Mouse (Mus musculus) left cerebral cortex, adult 8-10 months (tissue): ENCODE data around the gene Gm38393. TPM values are rescaled to one million over a fixed set of nuclear protein-coding genes. Genes with fewer than 3 reads are reported as not detected.

Experiments used
- DNase-seq, 2 experiments: peaks; one replicate each; pipeline ENCODE4 v3.0.0; 2022; ENCODE audit warnings: low spot score in 2 of 2
- total RNA-seq, 4 experiments: library from RNA; stranded (reverse); gene quantifications; 2 replicates each; pipeline ENCODE4 v1.2.4; 2022

Gm38393 gene
- total RNA-seq = 10 to 100 TPM; 64.5 to 68.4 (median 64.9) TPM

DNA sequence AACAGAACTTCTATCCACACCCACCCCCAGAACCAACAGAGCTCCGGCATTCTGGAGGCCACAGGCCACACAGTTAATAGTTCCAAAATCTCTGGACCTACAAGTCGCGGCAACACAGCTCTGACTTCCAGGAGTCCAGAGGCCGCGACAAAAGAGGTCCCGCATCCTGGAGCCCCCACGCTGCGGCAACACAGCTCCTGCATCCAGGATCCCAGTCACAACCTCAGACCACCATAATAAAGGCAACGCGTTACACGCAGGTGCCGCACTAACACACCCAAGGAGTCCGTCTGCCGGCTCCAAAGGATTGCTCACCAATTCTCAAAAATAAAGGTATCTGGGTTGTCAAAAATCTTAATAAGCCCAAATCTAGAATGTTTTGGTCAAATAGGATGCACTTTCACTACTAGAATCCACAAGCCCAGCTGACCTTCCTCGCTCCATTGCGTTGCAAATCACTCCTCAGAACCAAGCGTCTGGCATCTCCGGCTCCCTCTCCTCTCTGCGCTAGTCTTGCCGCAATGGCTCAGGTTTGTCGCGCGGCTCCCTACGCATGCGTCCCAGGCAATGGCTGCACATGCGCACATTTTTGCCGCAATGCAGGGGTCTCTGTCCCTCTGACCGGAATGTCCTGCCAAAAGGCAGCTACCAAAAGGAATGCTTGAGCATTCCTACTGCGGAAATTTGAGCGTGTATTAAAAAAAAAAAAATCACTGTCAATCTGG, at the start of gene Gm38393, which contains the start of gene Snurf:
Gene Gm38393, minus strand, starts transcription at position 459 of the 725 bp plus-strand sequence.
Gene Snurf, minus strand, starts transcription at position 444 of the 725 bp plus-strand sequence.
- peak; percentile 77 to 79 for DNase-seq

DNA sequence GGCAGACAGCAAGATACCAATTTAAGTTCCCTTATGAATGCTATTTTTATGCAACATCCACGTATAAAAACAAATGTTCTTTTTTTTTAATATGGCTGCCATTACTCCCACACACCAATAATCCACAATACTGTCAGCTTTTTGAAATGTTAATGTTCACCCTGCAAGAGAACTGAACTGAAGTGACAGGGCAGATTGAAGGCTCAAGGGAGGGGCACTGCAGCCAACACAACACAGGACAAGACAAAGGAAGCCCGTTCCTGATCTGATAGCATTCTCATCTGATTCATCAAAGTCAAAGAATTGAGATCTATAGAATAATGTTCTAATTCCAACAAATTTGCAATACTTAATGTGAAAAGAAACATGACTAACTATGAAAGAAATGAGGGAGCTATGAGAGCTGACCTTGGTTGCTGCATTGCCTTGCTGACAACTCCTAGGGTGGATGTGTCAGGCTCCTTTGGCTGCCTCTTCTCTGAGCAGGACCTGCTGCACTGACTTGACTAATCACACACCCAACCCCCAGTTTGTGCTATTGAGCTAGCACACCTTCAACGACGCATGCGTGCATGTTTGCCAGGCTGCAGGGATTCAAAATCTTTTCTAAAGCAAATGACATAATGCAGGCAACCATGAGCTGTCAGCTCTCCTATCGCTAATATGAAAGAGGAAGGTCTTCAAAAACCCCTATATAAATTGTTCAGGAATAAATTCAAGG, 42.8 kb upstream of the Gm38393 start:
- peak; percentile 43 to 46 for DNase-seq

DNA sequence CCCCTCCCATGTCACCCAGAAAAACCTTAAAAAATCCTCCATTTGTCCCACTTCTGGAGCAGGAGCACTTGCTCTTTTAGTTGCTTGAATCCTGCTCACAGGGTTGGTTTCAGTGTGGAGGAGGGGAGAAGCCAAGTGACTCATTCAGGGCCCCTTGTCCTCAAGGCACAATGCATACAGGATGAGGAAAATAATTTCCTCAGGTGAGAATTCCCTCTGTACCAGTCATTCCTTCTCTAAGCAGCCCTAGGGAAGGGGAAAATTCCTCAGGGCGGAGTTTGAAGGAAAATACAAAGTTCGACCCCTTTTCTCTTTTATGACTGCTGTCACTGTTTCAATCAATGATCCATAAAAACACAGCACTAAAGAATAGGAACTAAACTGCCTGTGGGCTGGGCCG, 8.3 kb upstream of the Gm38393 start:
- DNase-seq = no peak

DNA sequence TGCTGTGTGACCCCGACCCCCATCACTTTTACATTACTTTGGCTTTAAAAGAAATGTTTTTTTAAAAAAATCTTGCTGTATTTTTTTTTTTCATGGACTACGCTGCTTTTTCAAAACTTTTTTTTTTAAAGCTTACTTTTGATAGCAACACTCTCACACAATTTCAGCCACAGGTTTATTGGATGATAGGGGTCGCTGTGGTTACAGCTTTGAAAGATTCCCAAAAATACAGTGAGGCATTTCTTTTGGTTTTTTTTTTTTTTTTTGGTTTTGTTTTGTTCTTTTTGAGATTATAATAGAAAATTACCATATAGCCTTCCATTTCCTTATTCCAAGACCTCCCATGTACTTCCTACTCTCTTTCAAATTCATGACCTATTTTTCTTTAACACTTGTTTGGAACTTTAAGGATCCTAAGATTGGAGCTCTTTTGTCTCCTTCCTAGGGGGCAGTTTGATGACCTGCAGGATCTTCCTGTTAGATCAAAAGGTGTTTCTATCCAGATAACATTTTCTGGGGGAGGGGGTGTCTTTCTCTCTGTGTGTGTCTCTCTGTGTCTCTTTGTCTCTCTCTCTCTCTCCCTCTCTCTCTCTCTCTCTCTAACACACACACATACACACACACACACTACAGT, 3.0 kb upstream of the Gm38393 start:
- no peak for DNase-seq

DNA sequence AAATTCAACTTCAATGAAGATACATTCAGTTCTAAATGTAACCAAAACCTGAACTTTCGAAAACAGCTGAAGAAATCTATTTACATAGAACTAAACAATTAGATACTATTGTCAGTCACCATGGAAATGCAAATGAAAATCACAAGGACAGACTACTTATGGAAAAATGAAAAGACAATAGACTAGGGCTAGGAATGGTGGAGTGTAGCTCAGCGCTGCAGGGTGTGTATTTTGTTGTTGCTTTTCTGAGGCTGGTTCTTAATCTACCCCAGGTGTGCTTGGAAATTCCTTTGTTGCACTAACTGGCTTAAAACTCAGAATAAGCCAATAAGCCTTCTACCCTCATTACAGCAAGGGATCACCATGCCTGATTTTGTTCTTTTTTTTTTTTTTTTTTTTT, 1.4 kb upstream of the Gm38393 start:
- no peak for DNase-seq

DNA sequence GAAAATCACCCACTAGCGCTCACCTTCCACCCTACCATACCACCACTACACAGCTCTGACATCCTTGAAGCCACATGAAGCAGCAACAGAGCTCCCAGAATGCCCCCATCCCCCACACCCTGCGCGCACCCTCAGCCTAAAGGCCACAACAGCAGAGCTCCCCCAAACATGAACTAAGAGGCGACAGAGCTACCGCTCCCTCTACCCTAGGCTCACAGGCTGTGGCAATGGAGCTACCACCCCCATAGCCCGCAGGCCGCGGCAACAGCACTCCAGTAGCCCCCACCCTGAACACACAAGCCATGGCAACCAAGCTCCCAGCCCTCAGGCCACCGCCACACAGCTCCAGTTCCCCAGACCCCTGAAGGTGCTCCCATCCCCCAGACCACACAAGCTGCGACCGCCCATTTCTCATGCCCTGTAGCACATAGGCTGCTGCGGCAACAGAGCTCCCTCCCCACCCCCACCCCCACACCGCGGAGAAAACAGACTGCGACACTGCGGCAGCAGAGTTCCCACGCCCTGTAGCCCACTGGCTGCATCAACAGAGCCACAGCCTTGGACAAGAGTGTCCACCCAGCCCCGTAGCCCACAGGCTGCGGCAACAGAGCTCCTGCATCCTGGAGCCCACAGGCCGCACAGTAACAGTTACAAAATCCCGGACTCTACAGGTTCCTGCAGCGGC, 801 bp downstream of the Gm38393 start:
- DNase-seq = peak; percentile 6 to 35

DNA sequence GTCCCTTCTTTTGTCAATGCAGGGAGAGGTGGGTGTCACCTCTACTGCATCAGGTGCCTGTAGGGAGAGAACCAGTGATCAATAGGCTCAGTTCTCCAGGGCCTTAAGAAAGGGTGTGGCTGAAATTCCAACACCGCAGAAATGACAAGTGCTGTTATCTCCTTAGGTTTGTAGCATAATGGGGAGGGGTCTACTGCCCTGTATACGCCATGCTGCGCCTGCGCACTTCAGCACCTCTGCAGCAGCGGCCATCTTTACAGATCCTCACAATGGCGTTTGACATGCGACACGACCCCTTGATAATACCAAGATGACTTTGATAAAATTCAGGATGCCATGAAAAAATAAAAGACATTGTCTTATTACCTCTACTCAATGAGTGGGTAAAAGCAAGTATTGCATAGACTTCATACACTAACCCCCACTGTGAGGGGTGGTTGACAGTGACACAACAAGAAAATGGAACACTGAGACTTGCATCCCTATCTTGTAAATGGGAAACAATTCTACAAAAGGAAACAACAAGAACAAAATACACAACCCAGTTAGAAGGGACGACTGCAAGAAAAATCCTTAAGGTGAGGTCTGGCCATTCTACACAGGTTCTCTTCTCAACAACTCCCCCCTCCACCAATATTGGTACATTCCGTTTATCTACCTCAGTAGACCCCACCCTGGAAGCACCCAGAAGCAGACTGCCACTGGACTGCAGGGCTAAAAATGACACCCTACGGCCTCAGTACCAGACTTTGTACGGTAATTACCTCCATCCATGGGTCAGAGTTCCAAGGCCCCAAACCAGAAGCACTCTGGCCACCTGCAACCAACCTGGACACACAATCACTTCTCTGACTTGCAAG, 1.6 kb downstream of the Gm38393 start:
- DNase-seq = peak; percentile 3 to 31

DNA sequence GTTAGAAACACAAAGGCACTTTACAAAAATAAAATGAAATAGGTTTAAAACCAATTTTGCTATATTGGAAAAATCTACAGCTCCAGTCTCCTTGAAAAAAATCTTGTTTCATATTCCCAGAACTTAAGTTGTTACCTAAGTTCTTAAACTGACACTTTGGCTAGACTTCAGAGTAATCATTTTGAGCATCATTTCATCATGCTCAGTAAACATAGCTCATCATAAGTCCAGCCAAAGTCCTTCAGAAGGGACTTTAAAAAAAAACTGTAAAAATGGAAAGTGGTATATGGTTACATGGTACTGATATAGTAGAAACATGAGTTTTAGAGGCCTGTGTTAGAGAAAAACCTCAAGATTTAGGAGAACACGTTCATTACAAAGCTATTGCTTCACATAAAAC, 26.2 kb downstream of the Gm38393 start:
- DNase-seq = no peak

Other genes starting within 250 kb of the Gm38393 start
- 1,000 to 10,000 TPM; 2,171 to 2,453 (median 2,384) TPM for gene Snurf, start within 50 bp of the Gm38393 start, total RNA-seq
- gene Snrpn, start 135.2 kb upstream of the Gm38393 start, total RNA-seq = 100 to 1,000 TPM; 840 to 909 (median 873) TPM